28 mouse cellular contexts compared by ENCODE assay signal in genomic region chr5:75954218-75954617, GRCm38 (mm10). TPM values are rescaled to one million over a fixed set of nuclear protein-coding genes. Genes with fewer than 3 reads are reported as not detected.
DNase-seq lines count a peak whose midpoint lies in the region; ATAC-seq and TF ChIP-seq lines count a peak whose summit lies in the region.
"Had no signal": no experiment of that assay in that cellular context is flagged by ENCODE, and none has a peak within 500 bp of the region (broad histone marks: within the 10 kb centered on the region; RNA-seq: fewer than 3 reads in every experiment).

No protein-coding gene starts in this region.

- TF ChIP-seq EP300 in liver, postnatal 0 days (IDR thresholded peaks at IDR 0.05; ENCODE audit: low read depth), result no peak

- no peak for TF ChIP-seq POLR2A in brain, embryonic 14.5 days (IDR thresholded peaks at IDR 0.05; ENCODE audit: borderline replicate concordance, extremely low read depth, insufficient read depth, insufficient read length, poor library complexity, severe bottlenecking)

- H3K27ac ChIP-seq in layer of hippocampus, adult 2 months, result peak overlapping the region; percentile 67; the same call in 1 of the 2 replicates
- no peak overlapping the region for H3K27ac ChIP-seq in liver, postnatal 0 days (ENCODE audit: low read depth)
- H3K27ac ChIP-seq: forebrain, embryonic 13.5 days; heart, embryonic 15.5 days; limb, embryonic 13.5 days; midbrain, embryonic 13.5 days; stomach, embryonic 15.5 days had no signal

- intact Hi-C loops in heart, postnatal 10 days (cut with DNase I), result no loop called here

- ATAC-seq in liver, postnatal 0 days, result no peak
- ATAC-seq: activated CD4-positive, CD25-positive, alpha-beta regulatory T cell, adult 4 months; forebrain, embryonic 13.5 days; intestine, embryonic 16.5 days; lung, postnatal 0 days; midbrain, embryonic 13.5 days had no signal

- no peaks in the 10 kb centered on the region for H3K9me3 ChIP-seq in liver, postnatal 0 days (ENCODE audit: low read length)
- H3K9me3 ChIP-seq: forebrain, embryonic 13.5 days; heart, embryonic 15.5 days; limb, embryonic 13.5 days; megakaryocyte, embryonic 14.5 days; midbrain, embryonic 13.5 days; stomach, embryonic 15.5 days had no signal

- TF ChIP-seq CTCF in layer of hippocampus, adult 2 months (conservative IDR thresholded peaks at IDR 0.05), result no peak
- TF ChIP-seq CTCF in brain, embryonic 14.5 days (IDR thresholded peaks at IDR 0.05; ENCODE audit: borderline replicate concordance, extremely low read depth, insufficient read depth, insufficient read length), result no peak
- TF ChIP-seq CTCF in liver, postnatal 0 days (IDR thresholded peaks at IDR 0.05; ENCODE audit: low read depth), result no peak

- no peak overlapping the region for H3K4me3 ChIP-seq in layer of hippocampus, adult 2 months
- no peak overlapping the region for H3K4me3 ChIP-seq in liver, postnatal 0 days (ENCODE audit: low read depth, low read length)
- H3K4me3 ChIP-seq: erythroblast, embryonic 14.5 days; forebrain, embryonic 13.5 days; heart, embryonic 15.5 days; limb, embryonic 13.5 days; megakaryocyte, embryonic 14.5 days; midbrain, embryonic 13.5 days; stomach, embryonic 15.5 days had no signal

- no peak overlapping the region for H3K9ac ChIP-seq in liver, postnatal 0 days (replicated peaks)
- H3K9ac ChIP-seq: forebrain, embryonic 13.5 days; heart, embryonic 15.5 days; limb, embryonic 13.5 days; midbrain, embryonic 13.5 days; stomach, embryonic 15.5 days had no signal

- no peak overlapping the region for H3K4me2 ChIP-seq in liver, postnatal 0 days (ENCODE audit: low read depth, low read length)
- H3K4me2 ChIP-seq: forebrain, embryonic 13.5 days; heart, embryonic 15.5 days; limb, embryonic 13.5 days; liver, embryonic 11.5 days; midbrain, embryonic 13.5 days; stomach, embryonic 15.5 days had no signal

- no peaks in the 10 kb centered on the region for H3K27me3 ChIP-seq in liver, postnatal 0 days (ENCODE audit: insufficient read depth, low read length)
- H3K27me3 ChIP-seq: forebrain, embryonic 13.5 days; heart, embryonic 15.5 days; limb, embryonic 13.5 days; midbrain, embryonic 13.5 days; stomach, embryonic 15.5 days had no signal

- H3K4me1 ChIP-seq in liver, postnatal 0 days (ENCODE audit: insufficient read depth), result no peaks in the 10 kb centered on the region
- H3K4me1 ChIP-seq: forebrain, embryonic 13.5 days; heart, embryonic 15.5 days; midbrain, embryonic 13.5 days; stomach, embryonic 15.5 days had no signal

- peak; percentile 70 for DNase-seq in heart, adult 11 months
- no peak for DNase-seq in heart, postnatal 10 days
- DNase-seq in layer of hippocampus, adult 2 months (ENCODE audit: low spot score in 2 of 2), result no peak
- no peak for DNase-seq in layer of hippocampus, postnatal 36 days
- DNase-seq in brain, embryonic 14.5 days (ENCODE audit: low read depth), result peak; percentile 61
- no peak for DNase-seq in liver, postnatal 0 days
- DNase-seq: adrenal gland, adult 2 months; adrenal gland, postnatal 36 days; B cell, adult 2 months; cerebellum, adult 9-11 months; heart, postnatal 36 days; kidney, adult 9 months; kidney, postnatal 10 days; lung, adult 18-20 months; lung, postnatal 4 days; right cerebral cortex, postnatal 25 days had no signal

- WGBS in liver, postnatal 0 days (ENCODE audit: insufficient replicate concordance), result 62% methylated on average over 3 of the region's 3 CpGs

- no peaks in the 10 kb centered on the region for H3K36me3 ChIP-seq in liver, postnatal 0 days (replicated peaks; ENCODE audit: insufficient read depth, low read length)
- H3K36me3 ChIP-seq: limb, embryonic 13.5 days; midbrain, embryonic 13.5 days; stomach, embryonic 15.5 days had no signal

RNA-seq across cellular contexts. Expression of gene Kdr, which starts 24.0 kb away (rescaled TPM):
- total RNA-seq in heart, postnatal 10 days (2021), result 100 to 1,000 TPM; 124 to 160 TPM
- 1 to 10 TPM; 6.3 to 7.0 TPM for total RNA-seq in layer of hippocampus, adult 2 months (2021)
- 1 to 10 TPM; 6.1 to 8.9 TPM for total RNA-seq in layer of hippocampus, postnatal 36 days (2021)
- polyA plus RNA-seq in brain, embryonic 14.5 days (2012; rRNA removed), result 14.7 and 25.8 TPM in 2 replicates
- polyA plus RNA-seq in liver, postnatal 0 days (2015; fragmentation: Nextera tagmentation; extraction: Ambion mirVana), result 7.9 and 9.6 TPM in 2 replicates
- total RNA-seq: monocyte, adult 5-6 weeks had no signal

Comparison
In these comparisons a context has a peak if more than half of its experiments do, and no peak if none do; other contexts are left out.
1. DNase-seq: peak in heart, adult 11 months (single experiment) and brain, embryonic 14.5 days (single experiment); none in heart, postnatal 10 days (0 of 2), layer of hippocampus, adult 2 months (0 of 2), layer of hippocampus, postnatal 36 days (0 of 2) and liver, postnatal 0 days (single experiment).
2. RNA of gene Kdr, which starts 24.0 kb away (total RNA-seq): 124 to 160 TPM in heart, postnatal 10 days; 6.1 to 8.9 TPM in layer of hippocampus, postnatal 36 days and 6.3 to 7.0 TPM in layer of hippocampus, adult 2 months; every median in the first group is over 10 times any median in the second.